Mouse (Mus musculus): ENCODE data around the gene Lyrm7. TPM values are rescaled to one million over a fixed set of nuclear protein-coding genes. Genes with fewer than 3 reads are reported as not detected.

Gene Lyrm7
- total and polyA plus RNA-seq, 3 experiments: 18.2 to 64.4 (median 18.6) TPM

DNA sequence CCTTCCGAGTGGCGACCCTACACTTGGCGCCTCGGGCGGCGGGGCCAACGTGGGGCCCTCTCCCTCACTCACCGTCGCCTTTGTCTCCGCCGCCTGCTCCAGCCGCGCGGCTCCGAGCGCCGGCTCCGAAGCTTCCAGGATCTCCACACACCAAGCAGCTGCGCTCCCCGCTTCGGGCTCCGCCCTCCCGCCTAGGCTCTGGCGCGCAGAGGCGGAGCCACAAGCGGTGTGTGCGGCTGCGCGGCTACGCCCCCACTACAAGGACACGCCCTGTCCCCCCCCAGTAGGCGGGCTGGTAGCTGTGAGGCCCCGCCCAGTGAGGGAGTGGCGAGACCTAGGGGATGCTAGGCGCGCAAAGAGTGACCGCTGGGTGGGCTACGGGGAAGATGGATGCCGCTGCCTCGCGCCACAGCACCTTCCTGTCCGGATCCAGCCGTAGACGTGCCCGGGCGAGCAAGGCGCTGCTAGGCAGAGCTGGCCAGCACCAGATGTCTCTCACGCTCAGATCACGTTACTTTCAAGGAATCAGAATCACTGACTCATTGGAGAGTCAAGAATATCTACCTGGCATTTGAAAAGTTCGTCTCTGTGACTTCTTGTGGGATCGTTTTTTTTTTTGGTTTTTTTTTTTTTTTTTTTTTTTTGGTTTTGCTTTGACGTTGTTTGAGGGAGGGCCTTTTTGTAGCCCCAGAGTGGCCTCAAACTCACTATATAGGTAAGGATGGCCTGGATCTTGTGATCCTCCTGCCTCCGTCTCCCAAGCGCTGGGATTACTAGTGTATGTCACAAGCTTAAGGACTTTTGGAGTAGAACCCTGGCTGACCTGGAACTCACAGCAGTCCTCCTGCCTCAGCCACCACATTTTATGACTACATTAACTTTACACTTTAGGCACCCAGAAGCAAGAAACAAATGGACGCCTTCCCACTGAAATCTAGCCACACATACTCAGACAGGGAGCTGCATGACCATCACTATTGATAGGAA is 72.9 kb downstream of the Lyrm7 start, which contains the start of gene Cdc42se2:
TSS of gene Cdc42se2 (minus strand) at position 188 of the 987 bp plus-strand sequence.
- dilution Hi-C loops (cut with MboI; ENCODE audit: extremely low pct_ligation_motif_present, extremely low pct_unique_long_range_greater_than_20kb, low sequenced_read_pairs): no loop called here
- DNase-seq (ENCODE audit: extremely low read depth): peak; percentile 96
- H3K9me3 ChIP-seq (replicated peaks; ENCODE audit: low read length): peaks cover 2% of the 10 kb centered on the region
- peaks cover 44% of the 10 kb centered on the region for H3K79me2 ChIP-seq (replicated peaks; ENCODE audit: control insufficient read depth, extremely low read depth, insufficient read depth, poor library complexity, severe bottlenecking)
- H3K36me3 ChIP-seq (replicated peaks in 1 of 2; ENCODE audit: control insufficient read depth in 1 of 2, insufficient read depth in 1 of 2, low read length in 1 of 2): peaks cover 3 to 14% of the 10 kb centered on the region in 2 experiments
- peak within 1 kb of the TSS; percentile 91 for H3K9ac ChIP-seq (ENCODE audit: insufficient read depth, low read depth)
- peak within 1 kb of the TSS; percentile 99 for H3K4me2 ChIP-seq (ENCODE audit: insufficient read depth, low read depth, poor library complexity, severe bottlenecking)
- peak within 1 kb of the TSS; percentile 74 for H3K27ac ChIP-seq (ENCODE audit: insufficient read depth, low read depth)
- H3K4me3 ChIP-seq (replicated peaks in 1 of 3; ENCODE audit: low read depth in 2 of 3, low read length in 2 of 3, poor library complexity in 1 of 3): peak within 1 kb of the TSS; percentile 64 to 90 (median 84)
- H3K4me1 ChIP-seq (ENCODE audit: control insufficient read depth in 1 of 2, insufficient read depth in 2 of 2): peaks cover 19 to 41% of the 10 kb centered on the region in 2 experiments
- in situ Hi-C loops (cut with MboI; ENCODE audit: low pct_ligation_motif_present, low pct_unique_long_range_greater_than_20kb, low sequenced_read_pairs): no loop called here
- H3K27me3 ChIP-seq (replicated peaks): no peaks in the 10 kb centered on the region
- TF ChIP-seq EP300 (IDR thresholded peaks at IDR 0.05; ENCODE audit: low read length) (no peak), MXI1 (IDR thresholded peaks at IDR 0.05; ENCODE audit: low read depth, low read length) (peak; percentile 78), MAZ (IDR thresholded peaks at IDR 0.05; ENCODE audit: low read depth, low read length) (0 out of 2 replicates have a peak, but pooled peaks have one; percentile 36), MAFK (IDR thresholded peaks at IDR 0.05; ENCODE audit: insufficient replicate concordance, low read length) (no peak), USF1 (IDR thresholded peaks at IDR 0.05; ENCODE audit: low read depth, low read length) (no peak), UBTF (IDR thresholded peaks at IDR 0.05; ENCODE audit: low read depth, low read length) (peak; percentile 88), SIN3A (IDR thresholded peaks at IDR 0.05; ENCODE audit: low read length) (peak; percentile 77; the same call in 1 of the 2 replicates), MYC (IDR thresholded peaks at IDR 0.05; ENCODE audit: low read depth, low read length) (no peak), ZC3H11A (IDR thresholded peaks at IDR 0.05; ENCODE audit: low read depth, low read length) (no peak), GABPA (IDR thresholded peaks at IDR 0.05; ENCODE audit: insufficient replicate concordance, low read depth, low read length) (no peak), CHD2 (IDR thresholded peaks at IDR 0.05; ENCODE audit: low read length) (no peak; the same call in 1 of the 2 replicates), USF2 (conservative IDR thresholded peaks at IDR 0.05; ENCODE audit: low read depth, low read length) (no peak), MEF2A (IDR thresholded peaks at IDR 0.05; ENCODE audit: borderline replicate concordance, low read depth, low read length) (no peak; the same call in 1 of the 2 replicates), RAD21 (IDR thresholded peaks at IDR 0.05; ENCODE audit: low read depth, low read length) (no peak; the same call in none of the 2 replicates), ZMIZ1 (IDR thresholded peaks at IDR 0.05; ENCODE audit: low read depth, low read length) (peak; percentile 84), NRF1 (IDR thresholded peaks at IDR 0.05; ENCODE audit: low read depth, low read length) (peak; percentile 95), CTCF (conservative IDR thresholded peaks at IDR 0.05 in 1 of 2, IDR thresholded peaks at IDR 0.05 in 1 of 2; ENCODE audit: low read depth in 2 of 2, low read length in 2 of 2) (peak in 1 of 2 experiments; percentile 27; a peak in 1 of 4 replicates), PAX5 (IDR thresholded peaks at IDR 0.05; ENCODE audit: low read length) (no peak), POLR2A (IDR thresholded peaks at IDR 0.05; ENCODE audit: low read depth, low read length) (peak; percentile 96), TCF12 (IDR thresholded peaks at IDR 0.05; ENCODE audit: low read depth, low read length) (peak; percentile 84), CHD1 (IDR thresholded peaks at IDR 0.05; ENCODE audit: low read depth, low read length) (no peak), JUND (conservative IDR thresholded peaks at IDR 0.05; ENCODE audit: low read depth, low read length) (no peak), TBP (conservative IDR thresholded peaks at IDR 0.05; ENCODE audit: low read depth, low read length) (0 out of 2 replicates have a peak, but pooled peaks have one; percentile 36), HCFC1 (IDR thresholded peaks at IDR 0.05; ENCODE audit: low read depth, low read length) (peak; percentile 49; the same call in 1 of the 2 replicates), SMC3 (IDR thresholded peaks at IDR 0.05; ENCODE audit: low read depth, low read length) (no peak), ETS1 (conservative IDR thresholded peaks at IDR 0.05; ENCODE audit: low read depth, low read length) (no peak), E2F4 (IDR thresholded peaks at IDR 0.05; ENCODE audit: insufficient replicate concordance, low read depth, low read length) (no peak), ZNF384 (IDR thresholded peaks at IDR 0.05; ENCODE audit: low read depth, low read length) (peak; percentile 86), POLR2AphosphoS2 (IDR thresholded peaks at IDR 0.05; ENCODE audit: low read depth, low read length) (no peak; the same call in 1 of the 2 replicates), KAT2A (IDR thresholded peaks at IDR 0.05; ENCODE audit: insufficient replicate concordance, low read length) (no peak), JUN (IDR thresholded peaks at IDR 0.05; ENCODE audit: insufficient read depth, low read depth, low read length) (no peak), ELF1 (IDR thresholded peaks at IDR 0.05; ENCODE audit: low read depth, low read length) (peak; percentile 50; the same call in 1 of the 2 replicates), NELFE (IDR thresholded peaks at IDR 0.05; ENCODE audit: low read depth, low read length) (peak; percentile 85), MAX (IDR thresholded peaks at IDR 0.05; ENCODE audit: low read length) (peak; percentile 37; the same call in 1 of the 2 replicates), RCOR1 (conservative IDR thresholded peaks at IDR 0.05; ENCODE audit: low read depth, low read length) (no peak), BHLHE40 (IDR thresholded peaks at IDR 0.05; ENCODE audit: low read depth, low read length) (peak; percentile 89), IRF4 (IDR thresholded peaks at IDR 0.05; ENCODE audit: low read depth, low read length) (no peak; the same call in 1 of the 2 replicates)
